Mouse (Mus musculus): ENCODE measurements around the gene Gm11060. TPM values are rescaled to one million over a fixed set of nuclear protein-coding genes. Genes with fewer than 3 reads are reported as not detected.

The Gm11060 gene
- polyA plus RNA-seq, 1 experiment from 2014 or later = not detected

DNA sequence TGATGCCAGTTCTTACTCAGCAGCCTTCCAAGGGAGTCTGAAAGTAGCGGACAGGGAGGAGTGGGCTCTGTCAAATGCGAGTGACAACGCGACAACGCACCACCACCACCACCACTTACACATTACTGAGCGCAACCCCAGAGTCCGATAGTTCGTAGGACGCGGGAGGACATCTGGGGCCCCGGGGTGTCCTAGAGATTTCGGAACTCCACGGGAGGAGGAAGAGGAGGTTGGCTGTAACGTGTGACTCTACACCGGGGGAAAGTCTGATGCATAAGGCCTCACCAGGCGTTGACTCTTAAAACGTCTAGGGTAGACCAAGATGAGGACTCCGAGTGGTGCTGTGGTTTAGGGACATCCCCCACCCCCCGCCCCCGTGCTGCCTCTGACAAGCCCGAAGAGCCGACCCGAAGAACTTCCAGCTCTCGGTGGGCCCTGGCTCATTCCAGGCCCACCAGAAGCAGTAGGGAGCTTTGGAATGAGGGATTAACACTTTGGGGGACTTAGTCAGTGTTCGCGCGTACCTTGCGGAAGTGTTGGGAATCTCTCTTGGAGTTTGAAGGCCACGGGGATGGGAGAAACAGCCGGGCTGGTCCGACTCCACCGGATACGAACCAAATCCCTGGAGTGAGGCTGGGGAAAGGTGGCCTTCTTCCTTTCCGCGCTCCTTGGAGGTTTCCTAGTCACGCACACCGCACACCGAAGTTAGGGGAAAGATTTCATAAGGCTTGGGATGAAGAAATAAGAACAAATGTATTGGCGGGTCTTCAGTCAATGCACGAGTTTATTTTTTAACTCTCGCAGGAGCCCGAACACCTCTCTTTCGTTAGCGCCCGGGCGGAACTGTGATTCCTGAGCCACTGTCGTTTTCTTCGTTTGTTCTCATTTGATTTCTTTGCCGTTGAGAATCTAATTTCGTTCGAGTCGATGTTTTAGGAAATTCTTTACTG is 36.0 kb downstream of the Gm11060 start:
- DNase-seq = no peak
- Histone ChIP-seq H3K4me3 (ENCODE audit: low read depth, low read length) (peak overlapping the region; percentile 40), H3K27me3 (ENCODE audit: insufficient read depth, low read length) (peaks cover 100% of the 10 kb centered on the region), H3K9me3 (ENCODE audit: low read length) (no peaks in the 10 kb centered on the region), H3K9ac (replicated peaks) (no peak overlapping the region), H3K27ac (ENCODE audit: low read depth) (no peak overlapping the region), H3K4me2 (ENCODE audit: low read depth, low read length) (peak overlapping the region; percentile 49), H3K4me1 (ENCODE audit: insufficient read depth) (peaks cover 11% of the 10 kb centered on the region), H3K36me3 (replicated peaks; ENCODE audit: insufficient read depth, low read length) (no peaks in the 10 kb centered on the region)
- WGBS (ENCODE audit: insufficient replicate concordance) = 3% methylated on average over 52 of the region's 52 CpGs
- no peak for ATAC-seq
- no peak for TF ChIP-seq EP300 (IDR thresholded peaks at IDR 0.05; ENCODE audit: low read depth)
- no peak for TF ChIP-seq CTCF (IDR thresholded peaks at IDR 0.05; ENCODE audit: low read depth)

DNA sequence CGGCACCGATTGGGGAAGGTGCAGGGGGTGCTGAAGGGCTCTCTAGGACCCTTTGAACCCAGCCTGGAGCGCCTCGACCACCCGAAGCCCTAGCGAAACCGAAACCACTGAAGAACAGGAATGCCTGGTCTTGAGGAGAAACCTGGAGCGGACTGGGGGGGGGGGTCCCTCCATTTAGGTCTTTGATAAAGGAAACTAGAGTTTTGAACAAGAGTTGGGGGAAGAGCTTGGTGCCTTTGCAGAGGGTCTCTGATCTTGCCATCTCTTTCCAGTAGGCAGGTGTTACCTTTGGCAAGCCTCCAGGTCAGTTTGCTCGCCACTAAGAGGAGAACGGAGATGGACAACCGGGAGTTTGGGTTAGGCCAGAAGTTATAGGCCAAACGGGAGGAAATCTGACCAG is 36.7 kb downstream of the Gm11060 start:
- peaks cover 11% of the 10 kb centered on the region for H3K4me1 ChIP-seq (ENCODE audit: insufficient read depth)
- H3K27ac ChIP-seq (ENCODE audit: low read depth) = no peak overlapping the region
- H3K9me3 ChIP-seq (ENCODE audit: low read length) = no peaks in the 10 kb centered on the region
- no peak overlapping the region for H3K9ac ChIP-seq (replicated peaks)
- peak overlapping the region; percentile 40; the same call in 1 of the 2 replicates for H3K4me3 ChIP-seq (ENCODE audit: low read depth, low read length)
- TF ChIP-seq CTCF (IDR thresholded peaks at IDR 0.05; ENCODE audit: low read depth) = no peak
- no peak for TF ChIP-seq EP300 (IDR thresholded peaks at IDR 0.05; ENCODE audit: low read depth)
- WGBS (ENCODE audit: insufficient replicate concordance) = 8% methylated on average over 12 of the region's 12 CpGs
- ATAC-seq = no peak
- H3K27me3 ChIP-seq (ENCODE audit: insufficient read depth, low read length) = peaks cover 100% of the 10 kb centered on the region
- peak overlapping the region; percentile 49 for H3K4me2 ChIP-seq (ENCODE audit: low read depth, low read length)
- H3K36me3 ChIP-seq (replicated peaks; ENCODE audit: insufficient read depth, low read length) = no peaks in the 10 kb centered on the region
- DNase-seq = no peak

DNA sequence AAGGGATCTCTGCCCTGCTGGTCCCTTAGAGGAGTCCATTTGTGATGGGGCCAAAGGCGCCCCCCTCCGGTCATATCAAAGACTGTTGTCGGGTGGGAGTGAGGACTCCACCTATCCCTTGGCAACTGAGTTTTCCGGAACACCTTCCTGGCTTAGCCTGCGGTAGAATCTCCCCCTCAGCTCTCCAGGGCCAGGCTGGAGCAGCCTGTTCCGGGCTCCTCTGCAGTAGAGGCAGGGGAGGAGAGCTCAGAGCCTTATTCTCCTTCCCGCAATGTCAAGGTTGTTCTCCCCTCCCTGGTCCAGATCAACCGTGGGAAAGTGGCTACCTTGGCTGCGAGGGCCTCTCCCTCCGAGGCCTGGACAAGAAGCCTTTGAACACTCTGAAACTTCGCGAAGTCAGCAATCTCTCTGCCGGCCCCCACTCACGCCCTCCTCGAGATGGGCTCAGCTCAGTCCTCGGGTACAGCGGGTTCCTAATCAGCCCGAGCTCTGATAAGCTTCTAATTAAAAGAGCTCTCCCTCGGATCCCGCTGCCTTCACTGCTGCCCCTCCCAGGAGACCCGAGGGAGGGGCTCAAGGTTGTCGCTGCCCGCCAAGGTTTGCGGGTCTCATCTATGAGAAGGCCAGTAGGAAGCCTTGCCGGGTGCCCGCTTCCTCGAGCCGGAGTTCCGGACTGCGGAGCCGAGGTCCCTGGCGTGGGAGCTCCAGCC is 38.7 kb downstream of the Gm11060 start:
- H3K27me3 ChIP-seq (ENCODE audit: insufficient read depth, low read length) = peaks cover 100% of the 10 kb centered on the region

DNA sequence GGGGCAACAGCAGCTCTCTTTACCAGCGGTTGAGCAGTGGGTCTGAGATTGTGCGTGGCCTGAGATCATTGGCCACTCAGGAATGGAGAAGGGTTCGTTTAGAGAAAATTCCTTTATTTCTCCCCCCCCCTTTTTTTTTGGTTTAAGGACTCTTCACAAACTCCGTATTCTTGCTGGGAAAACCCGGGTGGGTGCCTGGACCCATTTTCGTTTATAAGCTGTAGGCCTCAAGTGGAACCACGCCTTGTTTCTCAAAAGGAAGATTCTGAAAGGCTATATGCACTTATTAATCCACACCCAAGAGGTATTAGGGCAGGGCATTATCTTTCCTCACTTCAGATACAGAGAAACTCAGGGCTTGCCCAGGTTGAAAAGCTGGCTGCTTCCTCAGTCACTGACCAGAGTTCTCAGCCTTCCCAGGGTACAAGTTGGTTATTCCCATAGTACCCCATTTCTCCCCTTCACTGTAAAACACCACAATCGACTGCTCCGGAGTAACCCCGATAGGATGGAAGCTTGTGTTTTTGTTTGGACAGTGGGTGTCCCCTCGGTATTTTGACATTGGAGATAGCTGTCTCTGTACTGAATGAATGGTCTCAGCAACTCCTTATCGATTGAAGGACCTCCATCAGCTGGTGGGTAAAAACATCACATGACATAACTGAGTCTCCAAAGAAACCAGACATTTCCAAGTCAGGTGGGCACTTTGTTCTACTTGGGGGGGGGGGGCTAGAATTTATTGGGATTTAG is 39.4 kb downstream of the Gm11060 start:
- no peak overlapping the region for H3K9ac ChIP-seq (replicated peaks)
- DNase-seq (no peak), ATAC-seq (no peak)
- no peak overlapping the region for H3K4me2 ChIP-seq (ENCODE audit: low read depth, low read length)
- TF ChIP-seq CTCF (IDR thresholded peaks at IDR 0.05; ENCODE audit: low read depth) (no peak), EP300 (IDR thresholded peaks at IDR 0.05; ENCODE audit: low read depth) (no peak)
- H3K9me3 ChIP-seq (ENCODE audit: low read length) = no peaks in the 10 kb centered on the region
- peaks cover 98% of the 10 kb centered on the region for H3K27me3 ChIP-seq (ENCODE audit: insufficient read depth, low read length)
- peaks cover 11% of the 10 kb centered on the region for H3K4me1 ChIP-seq (ENCODE audit: insufficient read depth)
- H3K36me3 ChIP-seq (replicated peaks; ENCODE audit: insufficient read depth, low read length) = no peaks in the 10 kb centered on the region
- WGBS (ENCODE audit: insufficient replicate concordance) = 10% methylated on average over 12 of the region's 12 CpGs
- H3K4me3 ChIP-seq (ENCODE audit: low read depth, low read length) = 0 out of 2 replicates have a peak overlapping the region, but pooled peaks have one; percentile 7
- H3K27ac ChIP-seq (ENCODE audit: low read depth) = no peak overlapping the region

More for the DNA sequence above, 38.7 kb downstream of the Gm11060 start:
- H3K9me3 ChIP-seq (ENCODE audit: low read length) = no peaks in the 10 kb centered on the region
- H3K4me3 ChIP-seq (ENCODE audit: low read depth, low read length) = peak overlapping the region; percentile 7; the same call in 1 of the 2 replicates
- no peak overlapping the region for H3K9ac ChIP-seq (replicated peaks)
- H3K4me1 ChIP-seq (ENCODE audit: insufficient read depth) = peaks cover 11% of the 10 kb centered on the region
- no peak for DNase-seq
- H3K4me2 ChIP-seq (ENCODE audit: low read depth, low read length) = no peak overlapping the region
- H3K36me3 ChIP-seq (replicated peaks; ENCODE audit: insufficient read depth, low read length) = no peaks in the 10 kb centered on the region
- no peak overlapping the region for H3K27ac ChIP-seq (ENCODE audit: low read depth)
- 0 out of 2 replicates have a peak, but pooled peaks have one; percentile 13 for ATAC-seq
- WGBS (ENCODE audit: insufficient replicate concordance) = 1% methylated on average over 32 of the region's 32 CpGs
- TF ChIP-seq CTCF (IDR thresholded peaks at IDR 0.05; ENCODE audit: low read depth) (peak; percentile 16; the same call in 1 of the 2 replicates), EP300 (IDR thresholded peaks at IDR 0.05; ENCODE audit: low read depth) (no peak)

DNA sequence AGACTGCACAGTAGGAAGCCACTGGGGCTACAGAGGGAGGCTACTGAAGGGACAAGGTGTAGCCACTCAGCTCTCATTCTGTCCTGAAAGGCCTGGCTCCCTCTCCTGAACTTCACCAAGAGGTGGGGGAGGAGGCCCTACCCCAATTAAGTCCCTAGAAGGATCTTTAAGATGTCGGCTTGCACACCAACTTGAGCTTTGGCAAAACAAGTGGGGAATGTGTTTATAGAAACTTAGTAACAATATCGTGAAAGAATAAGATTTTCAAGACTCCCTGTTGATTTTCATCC is 39.9 kb downstream of the Gm11060 start:
- Histone ChIP-seq H3K4me2 (ENCODE audit: low read depth, low read length) (no peak overlapping the region), H3K9ac (replicated peaks) (no peak overlapping the region), H3K4me1 (ENCODE audit: insufficient read depth) (peaks cover 9% of the 10 kb centered on the region), H3K9me3 (ENCODE audit: low read length) (no peaks in the 10 kb centered on the region), H3K27ac (ENCODE audit: low read depth) (no peak overlapping the region), H3K27me3 (ENCODE audit: insufficient read depth, low read length) (peaks cover 98% of the 10 kb centered on the region), H3K36me3 (replicated peaks; ENCODE audit: insufficient read depth, low read length) (no peaks in the 10 kb centered on the region), H3K4me3 (ENCODE audit: low read depth, low read length) (no peak overlapping the region)
- TF ChIP-seq CTCF (IDR thresholded peaks at IDR 0.05; ENCODE audit: low read depth) (no peak), EP300 (IDR thresholded peaks at IDR 0.05; ENCODE audit: low read depth) (no peak)
- DNase-seq = no peak
- WGBS (ENCODE audit: insufficient replicate concordance) = 12% methylated on average over 2 of the region's 2 CpGs
- ATAC-seq = no peak

Measured in liver, postnatal 0 days (tissue).